Mouse (Mus musculus) stomach, embryonic 16.5 days (tissue): ENCODE results near the gene Rin3. TPM values are rescaled to one million over a fixed set of nuclear protein-coding genes. Genes with fewer than 3 reads are reported as not detected.

Source experiments
- ATAC-seq: fragments of 200-750 bp; cut with Nextera tagmentation; 2 replicates; pipeline ENCODE4 v1.8.0; 2017; ENCODE audit warnings: moderate number of reproducible peaks, moderate TSS enrichment; ENCODE audit not compliant: insufficient read depth, low FRiP score
- H3K27ac ChIP-seq: fragments of 300-500 bp; sonication (generic); 2 replicates; pipeline ENCODE4 v1.5.1; 2014; ENCODE audit warnings: low read length
- H3K27me3 ChIP-seq: fragments of 300-500 bp; sonication (generic); 2 replicates; pipeline ENCODE4 v1.6.1; 2014; ENCODE audit warnings: low read length, control low read depth, mixed read lengths; ENCODE audit not compliant: control insufficient read depth, insufficient read depth
- H3K36me3 ChIP-seq: fragments of 300-500 bp; sonication (generic); 2 replicates; pipeline ENCODE4 v1.6.1; 2014; ENCODE audit warnings: low read length; ENCODE audit not compliant: control insufficient read depth, insufficient read depth
- H3K4me1 ChIP-seq: fragments of 300-500 bp; sonication (generic); 2 replicates; pipeline ENCODE4 v1.6.1; 2014; ENCODE audit warnings: low read length, control low read depth, mixed read lengths; ENCODE audit not compliant: control insufficient read depth, insufficient read depth
- H3K4me2 ChIP-seq: fragments of 300-500 bp; sonication (generic); 2 replicates; pipeline ENCODE4 v1.6.1; 2014; ENCODE audit warnings: low read depth, low read length, mixed read lengths
- H3K4me3 ChIP-seq: fragments of 300-500 bp; sonication (generic); replicated peaks from 2 replicates; pipeline ENCODE4 v1.5.1; 2014; ENCODE audit warnings: mild to moderate bottlenecking, low read length
- H3K9ac ChIP-seq: fragments of 300-500 bp; sonication (generic); 2 replicates; pipeline ENCODE4 v1.6.1; 2014; ENCODE audit warnings: low read length
- H3K9me3 ChIP-seq: fragments of 300-500 bp; sonication (generic); replicated peaks from 2 replicates; pipeline ENCODE4 v1.6.1; 2016; ENCODE audit warnings: low read length, control low read depth; ENCODE audit not compliant: control insufficient read depth
- WGBS: fragments of 180-500 bp; shearing (Covaris S2); extraction: QIAGEN DNeasy Blood & Tissue Kit; methylation state at CpG from one replicate; pipeline ENCODE4 v1.1.7; 2014; 5-methylcytosine and 5-hydroxymethylcytosine counted together
- polyA plus RNA-seq: library from polyadenylated mRNA; unstranded; fragments of >200 nt; fragmentation: Nextera tagmentation; extraction: Ambion mirVana; gene quantifications from 2 replicates; pipeline ENCODE4 v1.2.1, GENCODE M21; 2015

The Rin3 gene
- polyA plus RNA-seq, 1 experiment from 2014 or later: 9.3 TPM

DNA sequence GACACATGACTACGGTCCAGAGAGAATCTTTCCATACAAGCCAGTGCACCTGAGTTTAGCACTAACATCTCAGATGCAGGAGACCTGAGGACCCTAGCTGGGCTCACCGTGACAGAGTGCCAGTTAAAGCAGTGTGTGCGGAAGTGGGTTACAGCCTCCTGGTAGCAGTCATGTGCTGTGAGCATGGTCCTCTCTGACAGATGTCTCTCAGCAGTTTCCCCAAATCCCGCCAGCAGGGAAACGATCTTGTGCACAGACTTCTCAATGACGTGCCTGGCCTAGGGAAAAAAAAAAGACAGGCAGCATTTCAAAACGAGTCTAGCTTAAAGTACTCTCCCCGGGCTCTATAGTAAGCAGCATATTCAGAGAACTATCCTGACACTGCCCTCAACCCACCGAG lies 112.7 kb downstream of the Rin3 start:
- no peak overlapping the region for H3K9ac ChIP-seq
- H3K27ac ChIP-seq: no peak overlapping the region
- WGBS: 74% methylated on average over 9 of the region's 9 CpGs
- H3K4me1 ChIP-seq: no peaks in the 10 kb centered on the region
- no peaks in the 10 kb centered on the region for H3K9me3 ChIP-seq
- no peak overlapping the region for H3K4me3 ChIP-seq
- no peaks in the 10 kb centered on the region for H3K36me3 ChIP-seq
- ATAC-seq: no peak
- no peak overlapping the region for H3K4me2 ChIP-seq
- H3K27me3 ChIP-seq: no peaks in the 10 kb centered on the region

- Histone ChIP-seq H3K4me2 (no peak overlapping the region), H3K36me3 (no peaks in the 10 kb centered on the region), H3K27ac (no peak overlapping the region), H3K9me3 (no peaks in the 10 kb centered on the region), H3K4me1 (no peaks in the 10 kb centered on the region), H3K27me3 (no peaks in the 10 kb centered on the region), H3K4me3 (no peak overlapping the region), H3K9ac (no peak overlapping the region)
- 42% methylated on average over 19 of the region's 19 CpGs for WGBS
- no peak for ATAC-seq
Observed at GRCm38 (mm10) chr12:102395998-102396991, 113.4 kb downstream of the Rin3 start.

GRCm38 (mm10) chr12:102398588-102398987 lies 115.7 kb downstream of the Rin3 start:
- 0 out of 2 replicates have a peak, but pooled peaks cover 3% of the 10 kb centered on the region for H3K36me3 ChIP-seq
- ATAC-seq: no peak
- no peak overlapping the region for H3K27ac ChIP-seq
- H3K9me3 ChIP-seq: no peaks in the 10 kb centered on the region
- 85% methylated on average over 4 of the region's 4 CpGs for whole genome bisulfite sequencing
- H3K4me2 ChIP-seq: no peak overlapping the region
- no peak overlapping the region for H3K4me3 ChIP-seq
- no peak overlapping the region for H3K9ac ChIP-seq
- H3K4me1 ChIP-seq: no peaks in the 10 kb centered on the region
- no peaks in the 10 kb centered on the region for H3K27me3 ChIP-seq

GRCm38 (mm10) chr12:102413171-102413570 lies 130.3 kb downstream of the Rin3 start:
- Histone ChIP-seq H3K4me1 (peaks cover 7% of the 10 kb centered on the region; the same call in 1 of the 2 replicates), H3K4me3 (no peak overlapping the region), H3K27ac (no peak overlapping the region), H3K4me2 (no peak overlapping the region), H3K27me3 (no peaks in the 10 kb centered on the region), H3K36me3 (peaks cover 3% of the 10 kb centered on the region; the same call in 1 of the 2 replicates), H3K9ac (no peak overlapping the region), H3K9me3 (no peaks in the 10 kb centered on the region)
- 84% methylated on average over 13 of the region's 13 CpGs for WGBS
- no peak for ATAC-seq

GRCm38 (mm10) chr12:102414686-102415085 lies 131.8 kb downstream of the Rin3 start:
- peaks cover 7% of the 10 kb centered on the region; the same call in 1 of the 2 replicates for H3K4me1 ChIP-seq
- H3K36me3 ChIP-seq: peaks cover 3% of the 10 kb centered on the region; the same call in 1 of the 2 replicates
- no peak for ATAC-seq
- H3K4me3 ChIP-seq: no peak overlapping the region
- H3K9me3 ChIP-seq: no peaks in the 10 kb centered on the region
- 91% methylated on average over 6 of the region's 6 CpGs for WGBS
- no peak overlapping the region for H3K27ac ChIP-seq
- no peaks in the 10 kb centered on the region for H3K27me3 ChIP-seq
- H3K4me2 ChIP-seq: no peak overlapping the region
- H3K9ac ChIP-seq: no peak overlapping the region

- 29% methylated on average over 7 of the region's 7 CpGs for WGBS
- no peak overlapping the region for H3K4me3 ChIP-seq
- peaks cover 3% of the 10 kb centered on the region; the same call in 1 of the 2 replicates for H3K36me3 ChIP-seq
- ATAC-seq: 0 out of 2 replicates have a peak, but pooled peaks have one; percentile 48
- H3K4me1 ChIP-seq: peaks cover 11% of the 10 kb centered on the region; the same call in 1 of the 2 replicates
- H3K27ac ChIP-seq: peak overlapping the region; percentile 24; the same call in 1 of the 2 replicates
- H3K9me3 ChIP-seq: no peaks in the 10 kb centered on the region
- no peaks in the 10 kb centered on the region for H3K27me3 ChIP-seq
- no peak overlapping the region for H3K4me2 ChIP-seq
- peak overlapping the region; percentile 46; the same call in 1 of the 2 replicates for H3K9ac ChIP-seq
Observed at GRCm38 (mm10) chr12:102416391-102416837, 133.6 kb downstream of the Rin3 start.

DNA sequence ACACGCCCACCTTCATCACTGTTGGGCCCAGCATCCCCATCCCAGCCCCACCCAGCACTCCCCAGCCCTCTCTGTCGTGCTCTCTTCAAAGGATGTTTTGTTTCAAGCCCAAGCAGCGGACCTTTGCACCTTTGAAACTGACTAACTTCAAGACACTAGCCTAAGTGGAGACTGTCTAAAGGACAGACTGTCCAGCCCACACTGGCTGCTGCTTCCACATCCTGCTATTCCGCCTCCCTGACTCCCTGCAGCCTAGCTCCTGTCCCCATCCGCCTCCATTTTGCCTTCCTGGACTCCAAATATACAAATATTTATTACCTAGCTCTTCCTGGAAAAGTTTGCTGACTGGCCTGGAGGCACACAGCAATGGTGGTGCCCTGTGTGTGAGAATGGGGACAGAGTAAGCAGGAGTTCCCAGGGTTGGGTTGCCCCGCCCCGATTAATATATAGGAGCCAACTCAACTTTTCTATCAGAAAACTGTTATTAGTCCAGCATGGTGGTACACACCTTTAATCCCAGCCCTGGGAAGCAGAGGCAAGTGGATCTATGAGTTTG lies 134.2 kb downstream of the Rin3 start:
- ATAC-seq: no peak
- Histone ChIP-seq H3K4me1 (peaks cover 11% of the 10 kb centered on the region; the same call in 1 of the 2 replicates), H3K4me2 (no peak overlapping the region), H3K4me3 (no peak overlapping the region), H3K36me3 (peaks cover 3% of the 10 kb centered on the region; the same call in 1 of the 2 replicates), H3K27me3 (no peaks in the 10 kb centered on the region), H3K9me3 (no peaks in the 10 kb centered on the region), H3K27ac (peak overlapping the region; percentile 14; the same call in 1 of the 2 replicates), H3K9ac (peak overlapping the region; percentile 46; the same call in 1 of the 2 replicates)
- 66% methylated on average over 7 of the region's 7 CpGs for WGBS

- Histone ChIP-seq H3K4me3 (no peak overlapping the region), H3K4me2 (no peak overlapping the region), H3K27me3 (no peaks in the 10 kb centered on the region), H3K9ac (no peak overlapping the region), H3K36me3 (peaks cover 3% of the 10 kb centered on the region; the same call in 1 of the 2 replicates), H3K4me1 (peaks cover 11% of the 10 kb centered on the region; the same call in 1 of the 2 replicates), H3K9me3 (no peaks in the 10 kb centered on the region), H3K27ac (no peak overlapping the region)
- WGBS: 83% methylated on average over 6 of the region's 6 CpGs
- no peak for ATAC-seq
Observed at GRCm38 (mm10) chr12:102417701-102418100, 134.9 kb downstream of the Rin3 start.

DNA sequence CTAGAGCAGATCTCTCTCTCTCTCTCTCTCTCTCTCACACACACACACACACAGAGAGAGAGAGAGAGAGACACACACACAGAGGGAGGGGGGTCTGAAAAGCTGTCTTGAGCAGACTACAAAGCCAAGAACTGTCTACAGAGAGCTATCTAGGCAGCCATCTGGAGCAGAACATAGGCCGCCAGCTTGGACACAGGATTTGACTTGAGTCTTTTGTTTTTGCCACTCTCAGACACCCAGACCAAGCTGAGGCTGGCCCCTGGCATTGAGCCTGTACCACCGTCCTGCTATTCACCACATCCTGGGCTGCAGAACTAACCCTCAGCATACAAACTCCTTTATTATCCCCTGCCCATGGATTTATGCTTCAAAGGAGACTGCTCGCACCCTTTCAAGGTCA lies 136.7 kb downstream of the Rin3 start:
- 77% methylated on average over 3 of the region's 3 CpGs for WGBS
- Histone ChIP-seq H3K27ac (no peak overlapping the region), H3K36me3 (no peaks in the 10 kb centered on the region), H3K4me1 (peaks cover 11% of the 10 kb centered on the region; the same call in 1 of the 2 replicates), H3K9me3 (no peaks in the 10 kb centered on the region), H3K4me3 (no peak overlapping the region), H3K27me3 (no peaks in the 10 kb centered on the region), H3K4me2 (no peak overlapping the region), H3K9ac (no peak overlapping the region)
- no peak for ATAC-seq
